Mouse (Mus musculus) forelimb bud, embryonic 11.5 days (tissue): ENCODE data around the gene Shisal2b.

Source experiments
- DNase-seq: peaks from one replicate; pipeline ENCODE4 v3.0.0-alpha.2; 2012; ENCODE audit warnings: low read depth, low spot score

Gene Shisal2b

GRCm38 (mm10) chr13:104816635-104817571 is 46.8 kb downstream of the Shisal2b start, which contains the start of gene Cwc27:
TSS of gene Cwc27 (minus strand) at chr13:104817142.
- DNase-seq: peak; percentile 88

- DNase-seq: no peak
Measured at GRCm38 (mm10) chr13:104816270-104816634, 47.4 kb downstream of the Shisal2b start.

- peak; percentile 47 for DNase-seq
Measured at GRCm38 (mm10) chr13:104805681-104806080, 58.0 kb downstream of the Shisal2b start.

- DNase-seq: no peak
Measured at GRCm38 (mm10) chr13:104799566-104800182, 64.0 kb downstream of the Shisal2b start.

GRCm38 (mm10) chr13:104799067-104799466 is 64.6 kb downstream of the Shisal2b start:
- DNase-seq: no peak
